Mouse (Mus musculus) cortical plate, adult 2 months (tissue): ENCODE results near the gene Kcnip4.

Source experiments
- CTCF ChIP-seq: fragments of 200-500 bp; IDR thresholded peaks from 2 replicates; pipeline ENCODE4 v1.5.1; 2011; ENCODE audit warnings: mild to moderate bottlenecking, control low read depth, low read length; ENCODE audit not compliant: insufficient read depth; ENCODE audit errors: extremely low read depth
- POLR2A ChIP-seq: fragments of 200-500 bp; IDR thresholded peaks from 2 replicates; pipeline ENCODE4 v1.6.1; 2011; ENCODE audit warnings: mild to moderate bottlenecking, low read length, control low read depth; ENCODE audit not compliant: insufficient read depth; ENCODE audit errors: extremely low read depth

- TF ChIP-seq CTCF (no peak), POLR2A (no peak)
Observed at GRCm38 (mm10) chr5:49333063-49333462, 191.6 kb downstream of the Kcnip4 start.
